Mouse (Mus musculus): ENCODE measurements around the gene St6gal2.

St6gal2 gene

GRCm38 (mm10) chr17:55445250-55446184, at the start of gene St6gal2:
Gene St6gal2 (plus strand): TSS chr17:55445382.
- DNase-seq (ENCODE audit: low read depth, low spot score), result no peak

- no peak for DNase-seq (ENCODE audit: low read depth, low spot score)
Observed at GRCm38 (mm10) chr17:55406043-55406442, 39.1 kb upstream of the St6gal2 start.

DNA sequence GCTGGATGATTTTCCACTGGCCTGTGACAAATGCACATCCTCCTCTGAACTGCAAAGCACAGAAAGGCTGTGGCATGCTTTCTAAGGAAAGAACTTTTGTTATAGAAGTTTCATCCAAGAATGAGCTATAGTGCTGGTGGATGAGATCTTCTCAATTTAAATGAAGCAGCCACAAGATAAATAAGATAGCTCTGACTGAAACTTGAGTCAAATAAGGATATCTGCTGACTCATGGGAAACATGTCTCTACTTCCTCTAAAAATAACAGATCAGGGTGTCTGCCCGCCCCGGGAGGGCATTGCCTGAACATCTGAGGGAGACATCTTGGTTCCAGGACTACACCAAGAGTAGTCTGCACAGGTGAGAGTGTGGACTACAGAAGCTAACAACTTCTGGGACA, 28.7 kb upstream of the St6gal2 start:
- no peak for DNase-seq (ENCODE audit: low read depth, low spot score)

DNA sequence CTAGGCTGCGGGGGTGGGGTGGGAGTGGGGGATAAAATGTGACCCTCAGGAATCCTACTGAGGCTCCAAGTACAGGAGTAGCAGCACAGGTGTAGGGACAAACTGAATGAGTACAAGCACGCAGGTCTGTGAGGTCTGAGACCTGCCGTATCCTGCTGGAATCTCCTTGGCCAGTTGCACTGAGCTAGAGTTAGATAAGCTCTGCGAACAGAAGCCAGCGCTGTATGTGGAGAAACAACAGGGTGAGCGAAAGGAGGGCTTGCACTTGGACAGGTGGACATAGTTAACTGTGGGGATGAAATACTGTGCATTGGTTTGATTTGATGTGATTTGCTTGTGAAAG, 974 bp downstream of the St6gal2 start:
- DNase-seq (ENCODE audit: low read depth, low spot score), result no peak

- DNase-seq (ENCODE audit: low read depth, low spot score), result no peak
Observed at GRCm38 (mm10) chr17:55446698-55447097, 1.5 kb downstream of the St6gal2 start.

- no peak for DNase-seq (ENCODE audit: low read depth, low spot score)
Observed at GRCm38 (mm10) chr17:55450943-55451342, 5.8 kb downstream of the St6gal2 start.

DNA sequence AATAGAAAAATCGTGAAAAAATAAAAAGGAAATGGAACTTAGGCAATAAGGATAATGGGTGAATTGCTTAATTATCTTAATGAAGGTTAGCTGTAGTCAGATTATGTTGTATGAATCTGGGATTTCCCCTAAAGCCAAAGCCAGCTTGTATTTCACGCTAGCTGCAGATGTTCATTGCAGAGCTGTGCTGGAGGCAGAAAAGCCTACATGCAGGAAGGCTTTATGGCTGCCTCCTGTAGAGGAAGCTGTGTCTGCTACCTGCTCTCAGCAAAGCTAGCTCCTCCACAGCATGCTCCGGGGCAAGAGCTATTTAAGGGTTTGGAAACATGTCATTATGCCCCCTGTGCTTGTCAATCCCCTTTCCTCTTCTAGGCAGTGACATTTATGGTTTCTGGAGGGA, 9.3 kb downstream of the St6gal2 start:
- no peak for DNase-seq (ENCODE audit: low read depth, low spot score)

- no peak for DNase-seq (ENCODE audit: low read depth, low spot score)
Observed at GRCm38 (mm10) chr17:55460187-55460586, 15.0 kb downstream of the St6gal2 start.

DNA sequence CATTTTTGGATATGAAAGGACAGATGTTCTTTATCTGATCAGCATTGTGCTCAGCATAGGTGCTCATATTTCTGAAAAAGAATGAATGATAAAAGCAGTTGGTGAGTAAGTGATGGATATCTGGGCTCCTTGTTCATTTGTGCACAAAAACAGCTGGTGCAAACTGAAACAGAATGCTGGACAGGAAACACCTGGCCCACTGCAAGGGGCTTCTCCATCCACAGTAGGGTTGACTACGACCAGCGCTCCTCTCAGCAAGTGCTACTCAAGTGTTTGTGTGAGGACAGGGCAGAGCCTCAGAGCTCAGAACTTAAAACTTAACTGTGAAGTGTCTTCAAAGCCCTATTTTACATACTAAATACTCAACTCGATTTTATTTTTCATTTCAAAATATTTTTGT, 22.4 kb downstream of the St6gal2 start:
- no peak for DNase-seq (ENCODE audit: low read depth, low spot score)

- DNase-seq (ENCODE audit: low read depth, low spot score), result no peak
Observed at GRCm38 (mm10) chr17:55468963-55469362, 23.8 kb downstream of the St6gal2 start.

DNA sequence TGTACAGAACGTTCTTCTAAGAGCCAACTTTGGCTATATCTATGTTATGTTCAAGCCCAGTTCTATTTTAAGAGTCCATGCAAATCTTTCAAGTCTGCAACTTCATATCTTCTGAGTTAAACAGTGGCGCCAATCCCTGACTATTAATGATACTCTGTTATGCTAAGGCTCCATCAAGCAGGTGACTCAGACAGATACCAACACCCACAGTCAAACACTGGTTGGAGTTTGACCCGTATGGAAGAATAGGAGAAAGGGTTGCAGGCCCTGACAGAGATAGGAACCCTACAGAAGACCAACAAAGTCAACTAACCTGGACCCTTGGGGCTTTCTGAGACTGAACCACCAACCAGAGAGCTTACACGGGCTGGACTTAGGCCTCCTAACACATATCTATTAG, 30.8 kb downstream of the St6gal2 start:
- no peak for DNase-seq (ENCODE audit: low read depth, low spot score)

DNA sequence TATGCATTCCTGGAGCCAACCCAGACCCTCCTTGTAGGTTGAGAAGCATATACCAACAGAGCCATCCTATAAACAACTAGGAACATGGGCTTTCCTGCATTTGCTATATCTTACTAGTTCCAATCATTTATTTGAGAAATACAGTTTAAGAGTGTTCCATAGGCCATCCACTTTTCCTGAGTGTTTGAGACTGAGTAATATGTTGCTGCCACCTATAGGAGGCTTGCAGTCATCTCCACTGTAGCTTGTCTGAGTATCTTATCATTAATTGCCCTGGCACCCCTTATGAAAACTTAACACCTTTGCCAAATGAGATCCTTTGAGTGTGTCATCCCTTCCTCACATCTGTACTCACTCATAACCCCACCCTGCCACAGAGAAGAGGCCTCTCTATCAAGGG, 32.2 kb downstream of the St6gal2 start:
- no peak for DNase-seq (ENCODE audit: low read depth, low spot score)

DNA sequence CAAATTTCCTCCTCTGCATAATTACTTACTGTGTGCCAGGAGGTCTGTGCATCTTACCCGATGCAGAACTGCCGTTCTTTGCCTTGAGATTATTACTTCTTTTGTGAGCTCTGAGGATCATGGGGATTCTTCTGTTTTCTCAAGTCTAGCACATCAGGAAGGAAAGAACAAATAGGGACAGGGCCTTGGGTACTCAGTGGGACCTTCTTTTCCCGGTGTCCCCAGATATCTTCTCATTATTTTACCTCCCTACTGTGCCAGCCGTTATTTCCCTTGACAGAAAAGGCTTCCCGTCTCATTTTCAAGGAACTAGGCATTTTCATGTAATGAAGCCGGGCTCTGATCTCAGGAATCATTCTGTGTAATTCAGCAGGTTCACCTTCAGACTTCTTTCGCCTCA, 34.2 kb downstream of the St6gal2 start:
- no peak for DNase-seq (ENCODE audit: low read depth, low spot score)

DNA sequence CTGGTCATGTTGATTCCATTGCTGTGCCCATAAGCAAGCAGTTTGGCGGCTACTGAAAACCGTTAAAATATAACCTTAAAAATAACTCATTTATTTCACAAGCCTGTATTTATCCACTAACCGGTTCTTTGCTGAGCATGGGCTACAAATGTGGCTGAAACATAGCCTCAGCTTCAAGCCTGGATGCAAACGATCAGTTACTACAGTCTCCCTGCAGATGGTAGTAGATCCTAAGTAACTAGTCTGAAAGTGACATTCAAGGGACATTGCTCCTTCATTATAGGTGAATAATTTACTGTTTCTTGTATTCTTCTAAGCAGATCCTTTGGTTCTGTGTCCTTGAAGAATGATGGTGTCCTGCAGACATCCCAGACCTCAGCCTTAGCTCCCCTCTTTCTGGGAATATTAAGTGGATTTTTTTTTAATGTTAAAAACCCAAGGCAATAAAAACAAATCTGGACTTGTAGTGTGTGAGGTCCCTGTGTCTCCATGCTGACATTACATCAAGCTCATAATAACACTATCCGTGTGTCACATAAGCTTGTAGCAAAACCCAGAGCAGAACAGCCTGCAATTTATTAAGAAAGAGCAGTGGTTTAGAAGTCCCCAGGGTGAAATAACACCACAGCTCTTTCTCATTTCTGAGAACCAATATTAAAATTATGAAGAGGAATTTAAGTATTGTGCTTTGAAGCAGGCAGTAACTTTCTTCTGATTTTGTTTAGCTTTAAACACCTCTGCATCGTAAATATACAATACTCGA, 39.1 kb downstream of the St6gal2 start:
- DNase-seq (ENCODE audit: low read depth, low spot score), result no peak

- no peak for DNase-seq (ENCODE audit: low read depth, low spot score)
Observed at GRCm38 (mm10) chr17:55531872-55532271, 86.7 kb downstream of the St6gal2 start.

DNA sequence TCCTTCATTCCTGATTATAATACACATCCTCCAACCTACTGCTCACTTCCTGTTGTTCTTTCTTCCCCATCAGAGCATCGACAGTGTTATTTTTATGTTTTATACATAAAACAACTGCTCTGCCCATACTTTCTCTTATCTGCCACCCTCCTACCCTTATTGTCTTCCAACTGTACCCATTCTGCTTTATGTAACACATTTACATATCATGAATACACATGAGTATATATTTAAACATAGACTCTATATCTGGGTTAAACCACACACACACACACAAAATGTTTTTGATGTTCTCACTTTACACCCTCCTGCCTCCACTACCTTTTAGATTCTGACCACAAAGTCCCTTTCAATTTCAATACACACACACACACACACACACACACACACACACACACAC, 103.3 kb downstream of the St6gal2 start:
- no peak for DNase-seq (ENCODE audit: low read depth, low spot score)

DNA sequence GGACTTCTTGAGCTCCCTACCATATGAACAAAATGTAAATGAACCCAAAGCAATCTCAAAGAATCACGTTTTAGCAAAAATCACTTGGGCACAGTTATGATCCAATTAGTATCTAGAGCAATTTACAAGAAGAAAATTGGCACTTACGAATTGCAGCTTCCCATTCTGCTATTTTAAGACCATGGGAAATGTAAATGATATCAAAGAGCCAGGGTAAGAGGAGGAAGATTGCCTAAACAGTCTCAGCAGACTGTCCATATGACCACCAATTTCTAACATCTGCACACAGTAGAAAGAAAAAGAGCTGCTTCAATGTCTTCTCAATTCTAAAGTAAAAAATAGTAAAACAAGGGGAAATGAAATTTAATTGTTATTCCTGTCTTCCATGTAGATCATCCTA, 116.6 kb downstream of the St6gal2 start:
- no peak for DNase-seq (ENCODE audit: low read depth, low spot score)

All from skeletal muscle tissue, adult 2 months (tissue).